Mouse (Mus musculus) left cerebral cortex, postnatal 14 days (tissue): ENCODE data around the gene Olfr640. TPM values are rescaled to one million over a fixed set of nuclear protein-coding genes. Genes with fewer than 3 reads are reported as not detected.

ENCODE experiments used
- DNase-seq, 2 experiments: peaks; one replicate each; pipeline ENCODE4 v3.0.0; 2021 to 2022; ENCODE audit warnings: low spot score in 2 of 2, mixed read lengths in 1 of 2
- intact Hi-C: fragments of 180-260 bp; cut with DNase I; formaldehyde crosslinking; loops from one replicate; pipeline ENCODE4 v1.15.1; 2025
- long read RNA-seq, 2 experiments: library from polyadenylated mRNA; stranded (forward); transcript quantifications; one replicate each; pipeline ENCODE4 v2.0.0; 2021
- total RNA-seq, 2 experiments: library from RNA; stranded (reverse); gene quantifications; 2 replicates each; pipeline ENCODE4 v1.2.3; 2021

Gene Olfr640
- total RNA-seq, result not detected
- long read RNA-seq, experiment 1, result 0 reads
- long read RNA-seq, experiment 2, result 0 reads

- no peak for DNase-seq
- intact Hi-C loops, result no loop called here
These were observed at the start of gene Olfr640 for GRCm38 (mm10) chr7:104025473-104025872. Gene Olfr640 (minus strand): TSS chr7:104025573.

DNA sequence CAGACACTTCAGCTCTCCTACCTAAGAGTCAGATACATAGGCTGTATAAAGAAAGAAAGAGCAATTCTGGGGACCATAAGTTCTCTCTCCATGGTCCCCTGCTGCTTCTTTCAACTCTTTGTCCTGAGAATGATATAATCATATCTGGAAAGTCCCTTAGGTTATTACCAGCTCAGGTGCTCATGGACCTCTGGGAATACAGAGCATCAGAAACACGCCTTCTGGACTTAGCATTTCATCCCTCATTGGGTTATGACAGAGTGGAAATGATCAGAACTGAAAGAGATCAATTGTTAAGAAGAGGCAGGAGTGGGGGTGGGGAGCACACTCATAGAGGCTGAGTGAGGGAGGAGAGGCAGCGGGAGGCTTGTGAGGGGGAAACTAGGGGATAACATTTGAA is 46.4 kb upstream of the Olfr640 start, which contains the start of gene Olfr644:
Gene Olfr644 (minus strand): TSS at position 101 of the 400 bp plus-strand sequence.
- DNase-seq, result no peak
- intact Hi-C loops, result no loop called here

DNA sequence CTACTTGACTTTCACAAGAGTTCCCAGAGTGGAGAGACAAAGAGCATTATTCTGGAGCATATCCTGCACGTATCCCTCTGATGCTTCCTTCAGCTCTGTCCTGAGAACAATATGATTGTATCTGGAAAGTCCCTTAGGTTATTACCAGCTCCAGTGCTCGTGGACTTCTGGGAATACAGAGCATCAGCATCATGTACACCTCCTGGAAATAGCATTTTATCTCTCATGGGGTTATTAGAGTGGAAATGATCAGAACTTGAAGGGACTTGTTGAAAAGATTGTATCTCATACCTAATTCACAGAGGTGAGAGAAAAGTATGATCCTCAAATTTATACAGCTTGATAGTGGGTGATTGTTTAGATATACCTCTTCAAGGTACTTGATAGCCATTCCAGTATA is 36.0 kb upstream of the Olfr640 start, which contains the start of gene 4930516K23Rik:
Gene 4930516K23Rik (minus strand): TSS at position 101 of the 400 bp plus-strand sequence.
- no peak for DNase-seq
- intact Hi-C loops, result no loop called here

GRCm38 (mm10) chr7:104059215-104059614 is 33.8 kb upstream of the Olfr640 start:
- intact Hi-C loops, result no loop called here

DNA sequence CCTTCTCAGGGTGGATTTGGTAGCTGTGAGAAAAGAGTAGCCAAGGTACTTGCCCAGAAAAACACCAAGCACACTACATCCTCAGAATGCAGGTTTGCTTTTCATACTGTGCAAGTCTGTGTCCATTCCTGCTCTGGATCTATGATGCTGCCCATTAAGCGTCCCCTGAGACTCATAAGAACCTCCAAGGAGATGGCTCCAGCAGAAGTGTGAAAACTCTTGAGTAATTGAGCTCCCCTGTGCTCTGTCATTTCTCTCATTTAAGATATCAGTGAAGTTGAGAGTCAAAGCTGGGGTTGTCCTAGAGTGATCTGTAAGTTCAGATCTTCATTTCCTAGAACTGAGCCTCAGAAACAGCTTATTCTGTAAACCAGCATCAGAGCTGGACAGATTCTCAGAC is 27.2 kb upstream of the Olfr640 start, which contains the start of gene Olfr642:
Gene Olfr642 (minus strand): TSS at position 101 of the 400 bp plus-strand sequence.
- intact Hi-C loops, result no loop called here
- DNase-seq, result no peak

More at GRCm38 (mm10) chr7:104059215-104059614, 33.8 kb upstream of the Olfr640 start:
- no peak for DNase-seq

DNA sequence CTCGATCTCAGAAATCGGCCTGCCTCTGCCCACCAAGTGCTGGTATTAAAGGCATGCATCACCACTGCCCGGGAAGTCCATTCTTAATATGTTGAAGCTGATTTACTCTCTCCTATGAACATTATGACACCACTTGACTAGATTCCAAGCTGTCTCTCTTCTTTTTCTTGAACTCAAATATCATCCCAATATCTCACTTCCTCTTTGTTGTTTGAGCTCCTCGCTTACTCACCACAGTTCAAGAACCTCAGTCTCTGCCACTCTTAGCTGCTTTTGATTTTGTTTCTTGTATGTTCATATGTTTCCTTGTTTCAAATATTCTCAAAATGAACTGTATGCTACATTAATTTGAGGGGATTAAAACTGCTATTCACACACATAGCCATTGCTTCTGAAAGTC is 25.4 kb upstream of the Olfr640 start:
- intact Hi-C loops, result no loop called here
- DNase-seq, result no peak

DNA sequence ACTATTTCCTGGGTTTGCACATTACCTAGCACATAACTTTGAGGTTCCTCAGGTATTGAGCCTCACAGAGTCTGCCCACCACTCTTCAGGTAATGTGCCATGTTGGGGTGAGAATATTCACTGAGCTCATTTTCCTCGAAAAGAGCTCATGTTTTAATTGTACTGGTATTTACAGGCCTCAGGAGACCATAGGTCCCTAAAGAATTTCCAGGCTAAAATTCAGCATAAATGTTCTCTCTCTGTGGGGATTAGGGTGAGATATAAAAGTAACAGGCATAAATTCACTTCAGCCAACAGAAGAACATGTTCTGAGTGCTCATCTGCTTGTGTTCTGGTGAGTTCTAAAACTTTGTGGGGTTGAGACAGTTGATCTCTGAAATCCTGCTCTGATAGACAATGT is 9.8 kb upstream of the Olfr640 start, which contains the start of gene Olfr641:
Gene Olfr641 (plus strand): TSS at position 301 of the 400 bp plus-strand sequence.
- intact Hi-C loops, result no loop called here
- DNase-seq, result no peak

DNA sequence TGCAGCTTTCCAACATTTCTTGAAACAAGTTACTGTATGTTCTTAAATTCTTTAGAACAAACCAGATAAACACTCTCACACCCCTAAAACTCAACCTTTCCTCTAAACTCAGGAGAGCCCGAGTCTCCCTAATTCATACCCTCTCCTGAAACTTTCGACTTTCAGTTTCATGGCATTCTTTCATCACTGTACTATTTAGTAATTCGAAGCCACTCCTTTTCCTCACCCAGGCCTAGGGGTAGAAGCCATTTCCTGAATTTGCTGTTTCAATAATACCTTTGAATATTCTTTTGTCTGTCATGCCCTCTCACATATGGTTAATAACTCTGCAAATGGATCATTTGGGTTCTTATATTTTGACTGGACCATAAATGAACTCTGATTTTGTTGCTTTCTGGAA is 1.6 kb upstream of the Olfr640 start:
- intact Hi-C loops, result no loop called here
- DNase-seq, result no peak

DNA sequence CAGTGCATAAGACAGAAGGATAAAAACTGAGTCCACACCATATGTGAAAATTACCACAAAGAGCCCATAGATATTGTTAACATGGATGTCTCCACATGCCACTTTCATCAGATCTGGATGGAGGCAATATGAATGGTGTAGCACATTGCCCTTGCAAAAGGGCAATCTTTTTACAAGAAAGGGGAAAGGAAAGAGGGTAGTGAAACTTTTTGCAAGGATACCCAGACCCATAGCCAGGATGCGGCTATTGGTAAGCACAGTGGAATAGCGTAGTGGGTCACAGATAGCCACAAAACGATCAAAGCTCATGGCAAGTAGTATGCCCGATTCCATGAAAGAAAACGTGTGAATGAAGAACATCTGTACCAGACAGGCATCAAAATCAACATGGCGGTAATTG is 3.7 kb downstream of the Olfr640 start:
- DNase-seq, result no peak
- intact Hi-C loops, result no loop called here

GRCm38 (mm10) chr7:104018953-104019352 is 6.4 kb downstream of the Olfr640 start:
- intact Hi-C loops, result no loop called here
- no peak for DNase-seq

DNA sequence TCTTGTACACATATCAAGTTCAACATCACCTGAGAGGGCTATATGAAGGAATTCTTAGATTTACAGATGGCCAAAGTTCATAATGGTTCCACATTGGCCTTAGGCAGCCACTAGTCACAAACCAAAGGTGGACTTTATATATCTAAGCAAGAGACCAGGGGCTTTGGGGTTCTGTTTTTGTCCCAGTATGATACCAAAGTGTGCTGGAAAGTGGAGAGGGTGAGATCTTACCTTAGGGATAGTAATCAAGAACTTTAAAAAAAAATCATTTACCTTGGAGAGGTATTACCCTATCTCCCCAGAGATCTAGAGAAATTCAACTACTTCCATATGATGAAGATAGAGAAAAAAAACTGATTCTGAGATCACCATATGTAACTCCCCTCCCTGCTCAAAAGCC is 8.2 kb downstream of the Olfr640 start, which contains the start of gene Olfr639:
Gene Olfr639 (minus strand): TSS at position 101 of the 400 bp plus-strand sequence.
- intact Hi-C loops, result no loop called here
- DNase-seq, result no peak

GRCm38 (mm10) chr7:103999124-103999523 is 26.2 kb downstream of the Olfr640 start:
- DNase-seq, result no peak
- intact Hi-C loops, result no loop called here

- no peak for DNase-seq
- intact Hi-C loops, result no loop called here
These were observed 26.9 kb downstream of the Olfr640 start, which contains the start of gene Olfr638 for GRCm38 (mm10) chr7:103998446-103998845. Gene Olfr638 (plus strand): TSS chr7:103998746.

DNA sequence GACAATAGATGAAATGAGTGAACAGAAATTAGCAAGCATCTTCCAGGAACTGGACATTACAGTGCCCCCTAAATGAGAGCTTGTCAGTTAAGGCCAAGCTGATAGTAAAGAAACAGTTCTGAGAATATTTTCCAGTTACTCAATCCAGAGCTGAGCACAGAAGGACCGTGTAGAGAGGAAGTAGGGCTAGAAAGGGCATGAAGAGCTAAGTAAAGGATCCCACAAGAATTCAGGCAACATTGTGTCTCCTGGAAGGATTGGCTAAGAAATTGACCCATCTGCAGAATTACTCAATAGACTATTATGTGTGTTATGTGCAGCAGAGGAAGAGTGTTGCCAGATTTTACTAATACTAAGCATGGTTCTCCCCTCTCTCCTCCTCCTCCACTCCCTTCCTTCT is 53.6 kb downstream of the Olfr640 start:
- DNase-seq, result no peak
- intact Hi-C loops, result no loop called here

DNA sequence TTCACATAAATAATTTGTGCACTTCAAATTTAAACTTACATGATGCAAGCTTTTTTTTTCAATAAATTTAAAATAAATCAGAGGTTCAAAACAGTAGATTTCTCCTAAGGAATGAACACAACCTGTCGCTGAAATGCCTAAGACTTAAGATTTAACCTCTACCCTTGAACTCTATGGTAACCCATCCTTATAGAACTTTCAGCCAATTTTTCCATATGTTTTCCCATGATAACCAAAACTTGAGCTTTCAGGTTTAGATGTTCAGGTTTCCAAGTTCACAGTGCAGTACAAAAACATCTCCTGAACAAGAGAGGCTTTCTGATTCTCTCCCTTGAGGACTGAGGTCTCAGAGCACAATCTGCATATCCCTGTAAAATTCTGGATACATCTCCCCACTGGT is 54.5 kb downstream of the Olfr640 start, which contains the start of gene Olfr635:
Gene Olfr635 (plus strand): TSS at position 301 of the 400 bp plus-strand sequence.
- DNase-seq, result no peak
- intact Hi-C loops, result no loop called here

Other genes with a start within 250 kb of the Olfr640 start
- not detected for gene Olfr68, start 245.9 kb downstream of the Olfr640 start, total RNA-seq
- not detected for gene Olfr67, start 233.8 kb downstream of the Olfr640 start, total RNA-seq
- 100 to 1,000 TPM; 116 to 138 TPM for gene Hbb-bt, start 211.6 kb downstream of the Olfr640 start, total RNA-seq
- 100 to 1,000 TPM; 912 to 967 TPM for gene Hbb-bs, start 197.5 kb downstream of the Olfr640 start, total RNA-seq
- not detected for gene Hbb-bh2, start 185.1 kb downstream of the Olfr640 start, total RNA-seq
- not detected for gene Hbb-bh1, start 182.4 kb downstream of the Olfr640 start, total RNA-seq
- not detected for gene Hbb-y, start 172.4 kb downstream of the Olfr640 start, total RNA-seq
- gene Olfr66, start 139.3 kb downstream of the Olfr640 start, total RNA-seq, result not detected
- not detected for gene Olfr64, start 131.1 kb downstream of the Olfr640 start, total RNA-seq
- gene Olfr65, start 122.1 kb downstream of the Olfr640 start, total RNA-seq, result not detected
- gene Olfr631, start 96.7 kb downstream of the Olfr640 start, total RNA-seq, result not detected
- not detected for gene Olfr632, start 91.2 kb downstream of the Olfr640 start, total RNA-seq
- gene Olfr633, start 81.1 kb downstream of the Olfr640 start, total RNA-seq, result not detected
- under 1 TPM in 1 of 2 experiments, not detected in 1; 0.04 TPM for gene Olfr635, start 54.4 kb downstream of the Olfr640 start, total RNA-seq
- not detected for gene Olfr638, start 26.8 kb downstream of the Olfr640 start, total RNA-seq
- gene Olfr639, start 8.3 kb downstream of the Olfr640 start, total RNA-seq, result under 1 TPM; 0.08 to 0.18 TPM
- not detected for gene Olfr641, start 9.9 kb upstream of the Olfr640 start, total RNA-seq
- gene Olfr642, start 27.1 kb upstream of the Olfr640 start, total RNA-seq, result not detected
- gene 4930516K23Rik, start 35.9 kb upstream of the Olfr640 start, total RNA-seq, result not detected
- not detected for gene Olfr644, start 46.3 kb upstream of the Olfr640 start, total RNA-seq
- gene Olfr645, start 59.9 kb upstream of the Olfr640 start, total RNA-seq, result not detected
- not detected for gene Olfr646, start 79.3 kb upstream of the Olfr640 start, total RNA-seq
- not detected for gene Ubqln5, start 104.3 kb upstream of the Olfr640 start, total RNA-seq
- not detected for gene Olfr643, start 111.8 kb upstream of the Olfr640 start, total RNA-seq
- gene Ubqln3, start 117.7 kb upstream of the Olfr640 start, total RNA-seq, result not detected
- gene Ubqlnl, start 125.0 kb upstream of the Olfr640 start, total RNA-seq, result not detected
- not detected for gene Olfm5, start 139.3 kb upstream of the Olfr640 start, total RNA-seq
- gene Olfr648, start 157.8 kb upstream of the Olfr640 start, total RNA-seq, result under 1 TPM; 0.30 to 0.40 TPM
- gene Olfr649, start 170.4 kb upstream of the Olfr640 start, total RNA-seq, result not detected
- gene Trim6, start 193.2 kb upstream of the Olfr640 start, total RNA-seq, result under 1 TPM; 0.13 to 0.15 TPM
- under 1 TPM; 0.68 to 0.72 TPM for gene Trim34a, start 218.9 kb upstream of the Olfr640 start, total RNA-seq